Mouse (Mus musculus): ENCODE data around the gene Hk2. TPM values are rescaled to one million over a fixed set of nuclear protein-coding genes. Genes with fewer than 3 reads are reported as not detected.

The Hk2 gene
- total and polyA plus RNA-seq, 2 experiments: 0.87 to 1.0 TPM

GRCm38 (mm10) chr6:82705221-82705620 lies 69.0 kb downstream of the Hk2 start, which contains the start of gene Pole4:
Gene Pole4 (minus strand): TSS chr6:82705365.
- WGBS: 74% methylated on average over 5 of the region's 5 CpGs
- Histone ChIP-seq H3K27ac (replicated peaks; ENCODE audit: insufficient read depth, low read depth, low read length) (no peak within 1 kb of the TSS), H3K4me1 (ENCODE audit: control insufficient read depth, insufficient read depth, low read length) (no peaks in the 10 kb centered on the region), H3K4me3 (ENCODE audit: insufficient read depth, low read depth, low read length) (no peak within 1 kb of the TSS), H3K9ac (ENCODE audit: low read depth, low read length) (no peak within 1 kb of the TSS), H3K79me2 (ENCODE audit: control insufficient read depth, insufficient read depth, low read length) (no peaks in the 10 kb centered on the region), H3K27me3 (ENCODE audit: control insufficient read depth, insufficient read depth, low read length) (no peaks in the 10 kb centered on the region), H3K36me3 (ENCODE audit: control insufficient read depth, insufficient read depth, low read length) (no peaks in the 10 kb centered on the region)
- no peak for TF ChIP-seq CTCF (IDR thresholded peaks at IDR 0.05; ENCODE audit: low read depth, low read length)
- no peak for TF ChIP-seq POLR2A (IDR thresholded peaks at IDR 0.05; ENCODE audit: extremely low read depth, insufficient read depth, low read length)
- DNase-seq (ENCODE audit: extremely low read depth, low read depth, low spot score): no peak

GRCm38 (mm10) chr6:82703710-82704109 lies 70.5 kb downstream of the Hk2 start:
- WGBS: 86% methylated on average over 3 of the region's 3 CpGs
- DNase-seq (ENCODE audit: extremely low read depth, low read depth, low spot score): no peak

GRCm38 (mm10) chr6:82702593-82703017 lies 71.6 kb downstream of the Hk2 start:
- Histone ChIP-seq H3K4me3 (ENCODE audit: insufficient read depth, low read depth, low read length) (no peak overlapping the region), H3K9ac (ENCODE audit: low read depth, low read length) (no peak overlapping the region), H3K36me3 (ENCODE audit: control insufficient read depth, insufficient read depth, low read length) (no peaks in the 10 kb centered on the region), H3K27ac (replicated peaks; ENCODE audit: insufficient read depth, low read depth, low read length) (no peak overlapping the region), H3K79me2 (ENCODE audit: control insufficient read depth, insufficient read depth, low read length) (no peaks in the 10 kb centered on the region), H3K4me1 (ENCODE audit: control insufficient read depth, insufficient read depth, low read length) (no peaks in the 10 kb centered on the region), H3K27me3 (ENCODE audit: control insufficient read depth, insufficient read depth, low read length) (no peaks in the 10 kb centered on the region)
- WGBS: 27% methylated on average over 16 of the region's 16 CpGs
- DNase-seq (ENCODE audit: extremely low read depth, low read depth, low spot score): peak; percentile 53
- TF ChIP-seq POLR2A (IDR thresholded peaks at IDR 0.05; ENCODE audit: extremely low read depth, insufficient read depth, low read length) (no peak), CTCF (IDR thresholded peaks at IDR 0.05; ENCODE audit: low read depth, low read length) (peak; percentile 95)

More at GRCm38 (mm10) chr6:82703710-82704109, 70.5 kb downstream of the Hk2 start:
- Histone ChIP-seq H3K27me3 (ENCODE audit: control insufficient read depth, insufficient read depth, low read length) (no peaks in the 10 kb centered on the region), H3K4me1 (ENCODE audit: control insufficient read depth, insufficient read depth, low read length) (no peaks in the 10 kb centered on the region), H3K27ac (replicated peaks; ENCODE audit: insufficient read depth, low read depth, low read length) (no peak overlapping the region), H3K4me3 (ENCODE audit: insufficient read depth, low read depth, low read length) (no peak overlapping the region), H3K79me2 (ENCODE audit: control insufficient read depth, insufficient read depth, low read length) (no peaks in the 10 kb centered on the region), H3K9ac (ENCODE audit: low read depth, low read length) (no peak overlapping the region), H3K36me3 (ENCODE audit: control insufficient read depth, insufficient read depth, low read length) (no peaks in the 10 kb centered on the region)
- TF ChIP-seq CTCF (IDR thresholded peaks at IDR 0.05; ENCODE audit: low read depth, low read length) (no peak), POLR2A (IDR thresholded peaks at IDR 0.05; ENCODE audit: extremely low read depth, insufficient read depth, low read length) (no peak)

GRCm38 (mm10) chr6:82701296-82701695 lies 73.0 kb downstream of the Hk2 start:
- Histone ChIP-seq H3K4me1 (ENCODE audit: control insufficient read depth, insufficient read depth, low read length) (no peaks in the 10 kb centered on the region), H3K27ac (replicated peaks; ENCODE audit: insufficient read depth, low read depth, low read length) (no peak overlapping the region), H3K27me3 (ENCODE audit: control insufficient read depth, insufficient read depth, low read length) (no peaks in the 10 kb centered on the region), H3K4me3 (ENCODE audit: insufficient read depth, low read depth, low read length) (no peak overlapping the region), H3K36me3 (ENCODE audit: control insufficient read depth, insufficient read depth, low read length) (no peaks in the 10 kb centered on the region), H3K79me2 (ENCODE audit: control insufficient read depth, insufficient read depth, low read length) (no peaks in the 10 kb centered on the region), H3K9ac (ENCODE audit: low read depth, low read length) (no peak overlapping the region)
- DNase-seq (ENCODE audit: extremely low read depth, low read depth, low spot score): no peak
- TF ChIP-seq POLR2A (IDR thresholded peaks at IDR 0.05; ENCODE audit: extremely low read depth, insufficient read depth, low read length) (no peak), CTCF (IDR thresholded peaks at IDR 0.05; ENCODE audit: low read depth, low read length) (no peak)
- WGBS: 67% methylated on average over 6 of the region's 6 CpGs

DNA sequence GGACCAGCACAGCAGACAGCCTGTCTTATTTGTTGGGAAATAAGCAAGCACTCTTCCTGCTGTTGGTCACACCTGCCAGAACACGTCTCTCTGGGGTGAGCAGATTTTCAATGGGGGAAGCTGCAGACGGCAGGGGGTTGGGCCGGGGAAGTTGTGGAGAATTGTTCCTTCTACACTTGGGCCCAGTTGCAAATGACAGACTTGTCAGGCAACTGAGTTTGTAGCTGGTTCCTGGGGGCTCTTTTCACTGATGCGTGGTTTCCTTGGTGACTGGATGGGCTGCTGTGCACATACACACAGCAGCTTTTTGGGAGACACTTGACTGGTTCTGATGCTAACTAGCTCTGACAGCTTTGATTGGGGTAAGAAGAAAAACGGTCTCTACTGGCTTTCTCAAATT lies 74.4 kb downstream of the Hk2 start:
- Histone ChIP-seq H3K4me3 (ENCODE audit: insufficient read depth, low read depth, low read length) (no peak overlapping the region), H3K9ac (ENCODE audit: low read depth, low read length) (no peak overlapping the region), H3K36me3 (ENCODE audit: control insufficient read depth, insufficient read depth, low read length) (no peaks in the 10 kb centered on the region), H3K4me1 (ENCODE audit: control insufficient read depth, insufficient read depth, low read length) (no peaks in the 10 kb centered on the region), H3K79me2 (ENCODE audit: control insufficient read depth, insufficient read depth, low read length) (no peaks in the 10 kb centered on the region), H3K27ac (replicated peaks; ENCODE audit: insufficient read depth, low read depth, low read length) (no peak overlapping the region), H3K27me3 (ENCODE audit: control insufficient read depth, insufficient read depth, low read length) (no peaks in the 10 kb centered on the region)
- DNase-seq (ENCODE audit: extremely low read depth, low read depth, low spot score): no peak
- 52% methylated on average over 5 of the region's 5 CpGs for WGBS
- TF ChIP-seq CTCF (IDR thresholded peaks at IDR 0.05; ENCODE audit: low read depth, low read length): no peak
- no peak for TF ChIP-seq POLR2A (IDR thresholded peaks at IDR 0.05; ENCODE audit: extremely low read depth, insufficient read depth, low read length)

- Histone ChIP-seq H3K36me3 (ENCODE audit: control insufficient read depth, insufficient read depth, low read length) (no peaks in the 10 kb centered on the region), H3K4me1 (ENCODE audit: control insufficient read depth, insufficient read depth, low read length) (no peaks in the 10 kb centered on the region), H3K79me2 (ENCODE audit: control insufficient read depth, insufficient read depth, low read length) (no peaks in the 10 kb centered on the region), H3K27ac (replicated peaks; ENCODE audit: insufficient read depth, low read depth, low read length) (no peak overlapping the region), H3K27me3 (ENCODE audit: control insufficient read depth, insufficient read depth, low read length) (no peaks in the 10 kb centered on the region), H3K4me3 (ENCODE audit: insufficient read depth, low read depth, low read length) (no peak overlapping the region), H3K9ac (ENCODE audit: low read depth, low read length) (no peak overlapping the region)
- no peak for DNase-seq (ENCODE audit: extremely low read depth, low read depth, low spot score)
- TF ChIP-seq POLR2A (IDR thresholded peaks at IDR 0.05; ENCODE audit: extremely low read depth, insufficient read depth, low read length): no peak
- no peak for TF ChIP-seq CTCF (IDR thresholded peaks at IDR 0.05; ENCODE audit: low read depth, low read length)
- 95% methylated on average over 3 of the region's 3 CpGs for WGBS
Observed at GRCm38 (mm10) chr6:82696736-82697135, 77.5 kb downstream of the Hk2 start.

All from liver, adult 2 months (tissue).